Mouse (Mus musculus) thymus, adult 2 months (tissue): ENCODE measurements around the gene Atp2c1.

Experiments used
- CTCF ChIP-seq: fragments of 200-500 bp; IDR thresholded peaks from 2 replicates; pipeline ENCODE4 v1.5.1; 2012; ENCODE audit warnings: mild to moderate bottlenecking, control low read depth, low read length, moderate library complexity, borderline replicate concordance; ENCODE audit not compliant: control insufficient read depth, poor library complexity, insufficient read depth; ENCODE audit errors: extremely low read depth
- POLR2A ChIP-seq: fragments of 200-500 bp; IDR thresholded peaks from 2 replicates; pipeline ENCODE4 v1.6.1; 2012; ENCODE audit warnings: mild to moderate bottlenecking, low read length, control low read depth, moderate library complexity; ENCODE audit not compliant: control insufficient read depth, poor library complexity, insufficient read depth; ENCODE audit errors: extremely low read depth

DNA sequence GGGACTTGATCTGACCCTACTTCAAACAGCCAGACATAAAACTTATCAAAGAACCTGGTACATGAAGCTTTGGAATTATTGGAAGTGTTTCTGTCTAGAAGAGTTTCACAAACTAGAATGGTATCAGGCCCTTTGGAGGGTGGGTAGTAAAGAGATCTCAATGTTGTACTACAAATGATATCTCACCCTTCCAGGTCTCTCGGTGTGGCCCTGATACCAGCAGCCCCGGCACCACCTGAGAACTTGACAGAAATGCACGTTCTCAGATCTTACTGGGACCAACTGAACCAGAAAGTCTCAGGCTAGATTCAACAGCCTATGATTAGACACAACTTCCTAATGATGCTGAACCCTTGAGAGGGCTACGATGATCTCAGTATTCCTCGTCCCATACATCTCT, 23.4 kb downstream of the Atp2c1 start:
- TF ChIP-seq CTCF (no peak), POLR2A (no peak)
